Mouse (Mus musculus) embryo, embryonic 9.5 days (tissue): ENCODE results near the gene Olfr1437.
"Not testable (repeated sequence)": the region's sequence is repeated elsewhere in the genome, so short reads cannot be mapped to it uniquely, and the experiment has no call there.

Experiments used
- DNase-seq: peaks from one replicate; pipeline ENCODE4 v3.0.0-alpha.2; 2017; ENCODE audit errors: extremely low spot score

Olfr1437 gene

GRCm38 (mm10) chr19:12325001-12325400 lies at the start of gene Olfr1437:
Gene Olfr1437, minus strand, starts transcription at chr19:12325101.
- no peak for DNase-seq

- DNase-seq, result no peak
These were observed 49.6 kb upstream of the Olfr1437 start for GRCm38 (mm10) chr19:12374465-12375025.

DNA sequence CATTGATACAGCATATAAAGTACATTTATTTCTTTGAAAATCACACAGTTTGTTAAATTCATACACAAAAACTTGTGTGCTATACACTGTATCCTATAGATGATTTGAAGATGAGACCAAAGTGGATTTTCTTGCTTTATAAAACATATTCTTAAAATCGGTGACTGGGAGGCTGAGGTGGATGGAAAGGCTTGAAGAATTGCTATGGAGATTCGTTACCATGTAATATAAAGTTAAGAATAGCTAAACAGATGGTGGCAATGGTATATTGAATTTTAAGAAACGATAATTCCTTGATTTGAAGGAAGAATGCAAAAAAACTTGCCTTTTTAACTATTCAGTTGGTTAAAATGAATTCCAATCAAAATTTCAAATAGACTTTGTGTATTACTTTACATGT lies 48.1 kb upstream of the Olfr1437 start:
- no peak for DNase-seq

GRCm38 (mm10) chr19:12335810-12336209 lies 10.9 kb upstream of the Olfr1437 start, which contains the start of gene Olfr1438-ps1:
Gene Olfr1438-ps1, minus strand, starts transcription at chr19:12335910.
- DNase-seq, result no peak

- not testable (repeated sequence) for DNase-seq
These were observed 25.9 kb downstream of the Olfr1437 start, which contains the start of gene Olfr1436 for GRCm38 (mm10) chr19:12299030-12299429. Gene Olfr1436, minus strand, starts transcription at chr19:12299130.

GRCm38 (mm10) chr19:12292979-12293378 lies 31.9 kb downstream of the Olfr1437 start:
- DNase-seq, result no peak

GRCm38 (mm10) chr19:12279554-12279953 lies 45.3 kb downstream of the Olfr1437 start, which contains the start of gene Olfr1434:
Gene Olfr1434, plus strand, starts transcription at chr19:12279854.
- DNase-seq, result no peak
